Mouse (Mus musculus) embryonic fibroblast, embryonic 13.5 days (primary cell): Measurements from ENCODE around the gene Car3. TPM values are rescaled to one million over a fixed set of nuclear protein-coding genes. Genes with fewer than 3 reads are reported as not detected.

Experiments
- H3K27ac ChIP-seq: 2 replicates; pipeline ENCODE4 v1.5.1; 2012; ENCODE audit warnings: low read length, control low read depth, inconsistent platforms; ENCODE audit not compliant: insufficient read depth
- H3K4me1 ChIP-seq: 2 replicates; pipeline ENCODE4 v1.6.1; 2011; ENCODE audit warnings: low read length; ENCODE audit not compliant: control insufficient read depth, insufficient read depth
- H3K4me3 ChIP-seq: 2 replicates; pipeline ENCODE4 v1.5.1; 2011; ENCODE audit warnings: mild to moderate bottlenecking, control low read depth, low read length; ENCODE audit not compliant: insufficient read depth
- CTCF ChIP-seq: IDR thresholded peaks from 2 replicates; pipeline ENCODE4 v1.5.1; 2011; ENCODE audit warnings: mild to moderate bottlenecking, control low read depth, low read length, moderate library complexity, borderline replicate concordance; ENCODE audit not compliant: insufficient read depth
- POLR2A ChIP-seq: IDR thresholded peaks from 2 replicates; pipeline ENCODE4 v1.6.1; 2011; ENCODE audit warnings: low read depth, mild to moderate bottlenecking, control low read depth, low read length, moderate library complexity
- polyA plus RNA-seq: library from polyadenylated mRNA; stranded (reverse); fragments of >200 nt; gene quantifications from 2 replicates; pipeline ENCODE4 v1.2.4, GENCODE M21; 2011; ENCODE audit warnings: low read depth; ENCODE audit not compliant: missing spikeins, insufficient read length

Car3 gene
- polyA plus RNA-seq, 1 experiment, result 1.3 TPM

- TF ChIP-seq CTCF, result no peak
- no peak for TF ChIP-seq POLR2A
- Histone ChIP-seq H3K27ac (no peak overlapping the region), H3K4me3 (no peak overlapping the region), H3K4me1 (no peaks in the 10 kb centered on the region)
Observed at GRCm38 (mm10) chr3:14854446-14854845, 8.9 kb upstream of the Car3 start.

- no peak overlapping the region for H3K4me3 ChIP-seq
- peaks cover 4% of the 10 kb centered on the region; the same call in 1 of the 2 replicates for H3K4me1 ChIP-seq
- TF ChIP-seq CTCF (no peak), POLR2A (no peak)
- no peak overlapping the region for H3K27ac ChIP-seq
Observed at GRCm38 (mm10) chr3:14857874-14858273, 5.4 kb upstream of the Car3 start.

- H3K4me1 ChIP-seq, result peaks cover 4% of the 10 kb centered on the region; the same call in 1 of the 2 replicates
- H3K4me3 ChIP-seq, result no peak overlapping the region
- no peak overlapping the region for H3K27ac ChIP-seq
- no peak for TF ChIP-seq POLR2A
- no peak for TF ChIP-seq CTCF
Observed at GRCm38 (mm10) chr3:14860291-14860690, 3.0 kb upstream of the Car3 start.

- TF ChIP-seq CTCF (no peak), POLR2A (no peak)
- Histone ChIP-seq H3K4me3 (no peak overlapping the region), H3K27ac (no peak overlapping the region), H3K4me1 (peaks cover 4% of the 10 kb centered on the region; the same call in 1 of the 2 replicates)
Observed at GRCm38 (mm10) chr3:14861165-14861564, 2.1 kb upstream of the Car3 start.

GRCm38 (mm10) chr3:14861787-14862186 lies 1.5 kb upstream of the Car3 start:
- no peak for TF ChIP-seq CTCF
- Histone ChIP-seq H3K4me3 (no peak overlapping the region), H3K27ac (no peak overlapping the region), H3K4me1 (peaks cover 4% of the 10 kb centered on the region; the same call in 1 of the 2 replicates)

GRCm38 (mm10) chr3:14862654-14863021 lies 674 bp upstream of the Car3 start:
- peak overlapping the region; percentile 10; the same call in 1 of the 2 replicates for H3K4me3 ChIP-seq
- peaks cover 4% of the 10 kb centered on the region; the same call in 1 of the 2 replicates for H3K4me1 ChIP-seq
- no peak overlapping the region for H3K27ac ChIP-seq
- TF ChIP-seq POLR2A (no peak), CTCF (no peak)

- Histone ChIP-seq H3K27ac (no peak overlapping the region), H3K4me3 (no peak overlapping the region), H3K4me1 (peaks cover 4% of the 10 kb centered on the region; the same call in 1 of the 2 replicates)
- TF ChIP-seq POLR2A (no peak), CTCF (no peak)
Observed at GRCm38 (mm10) chr3:14863922-14864321, 610 bp downstream of the Car3 start.

- Histone ChIP-seq H3K27ac (no peak overlapping the region), H3K4me1 (peaks cover 4% of the 10 kb centered on the region; the same call in 1 of the 2 replicates), H3K4me3 (no peak overlapping the region)
- no peak for TF ChIP-seq CTCF
- TF ChIP-seq POLR2A, result no peak
Observed at GRCm38 (mm10) chr3:14865941-14866340, 2.6 kb downstream of the Car3 start.

GRCm38 (mm10) chr3:14869779-14870178 lies 6.5 kb downstream of the Car3 start:
- H3K27ac ChIP-seq, result no peak overlapping the region
- TF ChIP-seq POLR2A, result no peak
- TF ChIP-seq CTCF, result peak; percentile 31; the same call in 1 of the 2 replicates
- H3K4me3 ChIP-seq, result no peak overlapping the region
- no peaks in the 10 kb centered on the region for H3K4me1 ChIP-seq

GRCm38 (mm10) chr3:14870528-14870927 lies 7.2 kb downstream of the Car3 start:
- Histone ChIP-seq H3K4me3 (no peak overlapping the region), H3K4me1 (no peaks in the 10 kb centered on the region), H3K27ac (no peak overlapping the region)
- TF ChIP-seq CTCF, result no peak
- no peak for TF ChIP-seq POLR2A

- no peak overlapping the region for H3K4me3 ChIP-seq
- no peaks in the 10 kb centered on the region for H3K4me1 ChIP-seq
- no peak overlapping the region for H3K27ac ChIP-seq
- no peak for TF ChIP-seq POLR2A
- TF ChIP-seq CTCF, result no peak
Observed at GRCm38 (mm10) chr3:14871386-14871785, 8.1 kb downstream of the Car3 start.
